Mouse (Mus musculus) megakaryocyte, embryonic 14.5 days (primary cell): ENCODE results near the gene Pmvk. TPM values are rescaled to one million over a fixed set of nuclear protein-coding genes. Genes with fewer than 3 reads are reported as not detected.

Experiments used
- H3K27me3 ChIP-seq: replicated peaks from 2 replicates; pipeline ENCODE3; 2012; ENCODE audit warnings: inconsistent platforms
- H3K36me3 ChIP-seq: replicated peaks from 2 replicates; pipeline ENCODE3; 2012; ENCODE audit warnings: low read length, inconsistent platforms, mixed read lengths
- H3K4me1 ChIP-seq: 2 replicates; pipeline ENCODE4 v1.6.1; 2012; ENCODE audit warnings: inconsistent platforms
- H3K4me3 ChIP-seq: replicated peaks from 2 replicates; pipeline ENCODE3; 2012; ENCODE audit warnings: moderate library complexity, mild to moderate bottlenecking, inconsistent platforms
- H3K9me3 ChIP-seq: 2 replicates; pipeline ENCODE4 v1.6.1; 2012; ENCODE audit warnings: inconsistent platforms
- FLI1 ChIP-seq: IDR thresholded peaks from 2 replicates; pipeline ENCODE4 v1.6.1; 2012; ENCODE audit warnings: low read length, inconsistent platforms, mixed read lengths
- GATA1 ChIP-seq: IDR thresholded peaks from 3 replicates; pipeline ENCODE4 v1.6.1; 2012; ENCODE audit warnings: mixed read lengths, low read length, inconsistent platforms, borderline replicate concordance
- polyA plus RNA-seq: library from polyadenylated mRNA; stranded (reverse); fragments of >175 nt; gene quantifications from 2 replicates; pipeline ENCODE4 v1.2.3, GENCODE M21; 2012; ENCODE audit warnings: low replicate concordance; ENCODE audit not compliant: insufficient read depth

Pmvk gene
- polyA plus RNA-seq, 1 experiment: 35.6 TPM

DNA sequence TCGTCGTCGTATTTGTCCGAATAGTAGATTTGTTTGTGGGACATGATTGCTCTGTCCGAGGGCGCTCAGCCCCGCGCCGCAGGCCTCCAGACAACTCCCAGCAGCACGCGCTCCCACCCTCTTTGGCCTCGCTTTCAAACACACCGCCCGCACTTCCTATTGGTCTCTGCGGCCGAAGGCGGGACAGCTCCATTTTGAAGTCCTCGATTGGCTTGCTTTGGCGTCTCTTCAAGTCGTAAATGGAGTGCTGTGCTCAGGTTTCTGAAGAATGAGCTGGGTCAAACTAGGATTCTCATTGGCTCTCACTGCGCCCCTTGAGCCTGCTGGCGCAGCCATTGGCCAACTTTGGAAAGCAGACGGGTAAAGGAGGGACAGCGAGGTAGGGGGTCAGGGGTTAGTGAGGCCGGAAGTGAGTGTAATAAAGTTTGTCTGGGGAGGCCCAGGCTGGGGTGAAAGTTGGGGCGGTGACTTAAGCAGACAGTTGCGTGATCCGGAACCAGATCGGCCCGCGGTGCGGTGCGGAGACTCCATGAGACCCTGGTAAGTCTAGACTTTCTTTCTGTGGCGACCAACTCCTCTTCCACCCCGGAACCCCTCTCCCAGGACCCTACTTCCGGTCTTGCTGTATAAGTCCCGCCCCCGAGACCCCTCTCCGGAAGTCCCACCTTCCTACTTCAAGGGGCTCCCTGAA, 36.0 kb upstream of the Pmvk start, which contains the start of the genes Cks1b and Shc1:
Gene Cks1b, minus strand, starts transcription at position 214 of the 691 bp plus-strand sequence.
Gene Shc1, plus strand, starts transcription at position 274 of the 691 bp plus-strand sequence.
- peaks cover 3% of the 10 kb centered on the region; the same call in 1 of the 2 replicates for H3K9me3 ChIP-seq
- H3K4me1 ChIP-seq: peaks cover 58% of the 10 kb centered on the region
- peak within 1 kb of the TSS; percentile 95 for H3K4me3 ChIP-seq
- H3K27me3 ChIP-seq: no peaks in the 10 kb centered on the region
- peaks cover 44% of the 10 kb centered on the region for H3K36me3 ChIP-seq
- peak; percentile 58; the same call in 1 of the 2 replicates for TF ChIP-seq FLI1
- no peak for TF ChIP-seq GATA1

DNA sequence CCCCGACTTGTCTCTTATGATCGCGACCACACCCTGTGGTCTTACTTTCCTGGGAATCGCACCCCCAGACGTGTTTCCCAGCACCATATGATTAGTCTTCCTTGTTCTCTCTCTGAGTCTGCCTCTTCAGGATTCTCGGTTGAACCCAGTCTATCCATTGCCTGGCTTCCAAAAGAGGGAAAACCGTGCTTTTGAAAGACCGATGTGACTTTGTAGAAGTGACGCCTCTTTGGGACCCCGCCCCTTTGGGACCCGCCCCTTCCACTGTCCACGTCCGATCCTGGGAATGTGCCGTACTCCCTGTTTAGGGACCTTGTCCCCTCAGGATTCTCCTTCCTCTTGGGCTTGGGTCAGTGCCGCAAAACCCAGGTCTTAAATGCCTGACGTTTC, 35.5 kb upstream of the Pmvk start:
- Histone ChIP-seq H3K36me3 (peaks cover 48% of the 10 kb centered on the region), H3K4me3 (peak overlapping the region; percentile 95), H3K27me3 (no peaks in the 10 kb centered on the region), H3K9me3 (peaks cover 3% of the 10 kb centered on the region; the same call in 1 of the 2 replicates), H3K4me1 (peaks cover 59% of the 10 kb centered on the region)
- no peak for TF ChIP-seq GATA1

DNA sequence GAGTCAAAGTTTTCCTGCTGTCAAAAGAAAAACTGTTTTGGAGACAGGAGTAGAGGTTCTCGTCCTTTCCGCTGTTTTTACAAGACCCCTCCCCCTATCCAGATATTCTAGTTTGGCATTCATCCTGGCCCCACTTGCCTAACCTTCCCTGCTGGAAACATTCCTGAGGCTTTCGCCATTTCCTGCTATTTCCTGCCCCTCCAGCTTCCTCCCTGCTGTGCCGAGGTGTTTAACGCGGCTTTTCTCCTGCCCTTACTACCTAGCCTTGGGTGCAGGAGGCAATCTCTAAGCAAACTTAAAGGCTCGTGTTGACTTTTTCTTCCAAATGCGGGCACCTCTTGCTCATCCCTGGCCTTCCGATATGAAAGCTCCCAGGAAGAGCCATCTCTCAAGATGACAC, 34.8 kb upstream of the Pmvk start:
- Histone ChIP-seq H3K4me1 (peaks cover 64% of the 10 kb centered on the region), H3K9me3 (peaks cover 3% of the 10 kb centered on the region; the same call in 1 of the 2 replicates), H3K27me3 (no peaks in the 10 kb centered on the region), H3K36me3 (peaks cover 48% of the 10 kb centered on the region), H3K4me3 (peak overlapping the region; percentile 95)
- TF ChIP-seq FLI1 (no peak), GATA1 (no peak)

DNA sequence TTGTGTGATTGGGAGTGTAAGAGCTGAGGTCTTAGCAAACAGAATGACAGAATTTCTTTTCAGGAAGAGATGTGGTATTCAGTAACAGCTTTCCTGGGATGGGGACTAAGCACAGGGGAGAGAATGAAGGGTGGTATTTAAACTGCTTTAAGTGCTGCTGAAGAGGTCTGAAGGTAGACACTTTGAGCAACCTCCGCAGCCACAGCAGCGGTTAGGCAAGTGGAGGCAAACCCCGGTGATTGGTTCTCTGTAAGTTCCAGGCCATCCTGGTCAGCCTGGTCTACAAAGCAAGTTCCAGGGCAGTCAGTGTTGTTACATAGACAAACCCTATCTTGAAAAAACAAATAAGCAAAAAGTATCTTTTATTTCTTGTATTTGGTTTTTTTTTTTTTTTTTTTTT, 34.4 kb upstream of the Pmvk start:
- Histone ChIP-seq H3K27me3 (no peaks in the 10 kb centered on the region), H3K36me3 (peaks cover 48% of the 10 kb centered on the region), H3K4me1 (peaks cover 67% of the 10 kb centered on the region), H3K9me3 (no peaks in the 10 kb centered on the region), H3K4me3 (peak overlapping the region; percentile 95)
- no peak for TF ChIP-seq FLI1
- TF ChIP-seq GATA1: no peak

DNA sequence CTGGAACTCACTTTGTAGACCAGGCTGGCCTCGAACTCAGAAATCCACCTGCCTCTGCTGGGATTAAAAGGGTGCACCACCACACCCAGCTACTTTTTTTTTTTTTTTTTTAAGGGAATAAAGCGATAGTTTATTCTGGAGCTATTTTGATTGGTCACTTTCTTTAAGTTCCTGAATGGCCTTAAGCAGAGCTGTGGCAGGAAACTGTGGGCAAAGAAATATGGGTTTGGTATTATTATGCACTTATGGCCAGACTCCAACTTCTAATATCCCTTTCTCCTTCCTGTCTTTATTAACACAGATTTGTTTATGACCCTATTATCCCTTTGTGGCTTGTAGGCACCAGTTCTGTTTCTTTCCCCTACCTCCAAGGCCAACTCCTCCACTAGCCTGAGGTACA, 33.9 kb upstream of the Pmvk start:
- H3K4me3 ChIP-seq: peak overlapping the region; percentile 91
- H3K36me3 ChIP-seq: peaks cover 49% of the 10 kb centered on the region
- peaks cover 67% of the 10 kb centered on the region for H3K4me1 ChIP-seq

DNA sequence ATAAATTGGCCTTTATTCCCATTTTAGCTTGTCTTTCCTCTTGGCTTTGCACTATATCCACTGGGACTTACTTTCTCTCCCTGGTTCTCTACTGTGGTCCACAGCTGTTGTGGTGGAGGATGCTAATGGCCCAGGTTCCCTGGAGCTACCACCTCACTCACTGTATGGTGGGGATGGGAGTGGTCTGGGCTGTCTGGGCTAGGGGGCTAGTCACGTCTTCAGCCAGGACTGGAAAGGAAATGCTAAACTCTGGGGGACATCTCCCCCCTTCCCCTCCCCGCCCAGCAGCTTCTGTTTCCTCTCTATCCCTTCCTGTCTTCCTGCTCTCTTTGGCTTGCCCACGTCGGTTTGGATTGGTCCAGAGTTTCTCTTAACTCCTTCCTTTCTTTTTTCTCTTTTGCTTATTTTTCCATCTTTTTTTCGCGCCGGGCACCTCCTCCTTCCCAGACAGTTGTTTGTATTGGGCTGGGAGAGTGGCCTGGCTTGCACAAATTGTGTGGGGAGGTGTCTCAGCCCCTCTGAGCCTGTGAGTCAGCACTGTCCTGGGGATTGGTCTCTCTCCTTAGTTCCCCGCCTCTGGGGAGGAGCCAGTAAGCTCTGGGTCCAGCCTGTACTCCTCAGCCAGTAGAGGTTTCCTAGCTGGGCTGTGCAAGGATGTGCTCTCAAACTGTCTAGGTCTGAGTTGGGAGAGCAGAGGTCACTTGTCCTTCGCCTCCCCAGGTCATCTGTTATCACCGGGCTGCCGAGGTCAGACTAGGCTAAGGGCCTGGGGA, 33.2 kb upstream of the Pmvk start:
- no peak for TF ChIP-seq FLI1
- no peak for TF ChIP-seq GATA1
- H3K4me1 ChIP-seq: peaks cover 64% of the 10 kb centered on the region
- no peaks in the 10 kb centered on the region for H3K27me3 ChIP-seq
- peak overlapping the region; percentile 91 for H3K4me3 ChIP-seq
- H3K9me3 ChIP-seq: no peaks in the 10 kb centered on the region
- H3K36me3 ChIP-seq: peaks cover 50% of the 10 kb centered on the region

More for the DNA sequence above, 33.9 kb upstream of the Pmvk start:
- Histone ChIP-seq H3K27me3 (no peaks in the 10 kb centered on the region), H3K9me3 (no peaks in the 10 kb centered on the region)
- TF ChIP-seq FLI1 (no peak), GATA1 (no peak)

DNA sequence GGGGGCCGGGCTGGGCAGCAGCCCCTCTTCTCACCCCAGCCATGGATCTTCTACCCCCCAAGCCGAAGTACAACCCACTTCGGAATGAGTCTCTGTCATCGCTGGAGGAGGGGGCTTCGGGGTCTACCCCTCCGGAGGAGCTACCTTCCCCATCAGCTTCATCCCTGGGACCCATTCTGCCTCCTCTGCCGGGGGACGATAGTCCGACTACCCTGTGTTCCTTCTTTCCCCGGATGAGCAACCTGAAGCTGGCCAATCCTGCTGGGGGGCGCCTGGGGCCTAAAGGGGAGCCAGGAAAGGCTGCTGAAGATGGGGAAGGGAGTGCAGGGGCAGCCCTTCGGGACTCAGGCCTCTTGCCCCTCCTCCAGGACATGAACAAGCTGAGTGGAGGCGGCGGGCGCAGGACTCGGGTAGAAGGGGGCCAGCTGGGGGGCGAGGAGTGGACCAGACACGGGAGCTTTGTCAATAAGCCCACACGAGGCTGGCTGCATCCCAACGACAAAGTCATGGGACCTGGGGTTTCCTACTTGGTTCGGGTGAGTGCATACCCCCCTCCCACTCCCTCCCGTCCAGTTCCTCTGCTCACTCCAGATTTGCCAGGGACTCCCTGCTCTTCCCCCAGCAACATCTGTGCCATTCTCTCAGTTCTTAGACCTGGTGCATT, 32.4 kb upstream of the Pmvk start:
- peaks cover 56% of the 10 kb centered on the region for H3K4me1 ChIP-seq
- H3K36me3 ChIP-seq: peaks cover 54% of the 10 kb centered on the region
- peak overlapping the region; percentile 91 for H3K4me3 ChIP-seq
- H3K27me3 ChIP-seq: no peaks in the 10 kb centered on the region
- no peaks in the 10 kb centered on the region for H3K9me3 ChIP-seq
- TF ChIP-seq GATA1 (no peak), FLI1 (no peak)

DNA sequence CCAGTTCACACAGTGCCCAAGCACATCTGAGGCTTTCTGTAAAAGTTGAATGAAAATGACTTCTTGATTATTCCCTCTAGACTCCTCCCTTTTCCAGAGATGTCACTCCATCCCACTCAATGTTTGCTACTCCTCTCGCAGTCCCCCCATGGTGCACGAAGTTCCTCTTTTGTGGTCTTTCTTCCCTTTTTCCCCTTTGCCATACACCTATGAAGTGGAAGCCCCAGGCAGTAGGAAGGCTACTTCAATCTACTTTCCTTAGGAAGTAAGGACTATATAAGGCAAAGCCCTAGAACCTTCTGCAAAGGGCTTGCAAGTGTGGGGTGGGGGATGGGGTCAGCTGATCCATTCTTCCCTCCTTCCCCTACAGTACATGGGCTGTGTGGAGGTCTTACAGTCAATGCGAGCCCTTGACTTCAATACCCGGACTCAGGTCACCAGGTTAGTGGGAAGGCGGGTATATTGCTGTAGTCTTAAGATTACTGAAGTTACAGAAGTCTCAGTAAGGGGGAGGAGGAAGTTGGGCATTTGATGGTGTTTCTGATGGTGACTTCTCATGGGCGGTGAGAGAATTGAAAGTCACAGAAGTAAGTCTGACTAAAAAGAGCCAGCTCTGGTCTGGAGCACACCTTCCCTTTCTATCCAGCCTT, 31.7 kb upstream of the Pmvk start:
- Histone ChIP-seq H3K27me3 (no peaks in the 10 kb centered on the region), H3K4me3 (no peak overlapping the region), H3K9me3 (no peaks in the 10 kb centered on the region), H3K4me1 (peaks cover 53% of the 10 kb centered on the region), H3K36me3 (peaks cover 61% of the 10 kb centered on the region)
- TF ChIP-seq GATA1 (no peak), FLI1 (no peak)

DNA sequence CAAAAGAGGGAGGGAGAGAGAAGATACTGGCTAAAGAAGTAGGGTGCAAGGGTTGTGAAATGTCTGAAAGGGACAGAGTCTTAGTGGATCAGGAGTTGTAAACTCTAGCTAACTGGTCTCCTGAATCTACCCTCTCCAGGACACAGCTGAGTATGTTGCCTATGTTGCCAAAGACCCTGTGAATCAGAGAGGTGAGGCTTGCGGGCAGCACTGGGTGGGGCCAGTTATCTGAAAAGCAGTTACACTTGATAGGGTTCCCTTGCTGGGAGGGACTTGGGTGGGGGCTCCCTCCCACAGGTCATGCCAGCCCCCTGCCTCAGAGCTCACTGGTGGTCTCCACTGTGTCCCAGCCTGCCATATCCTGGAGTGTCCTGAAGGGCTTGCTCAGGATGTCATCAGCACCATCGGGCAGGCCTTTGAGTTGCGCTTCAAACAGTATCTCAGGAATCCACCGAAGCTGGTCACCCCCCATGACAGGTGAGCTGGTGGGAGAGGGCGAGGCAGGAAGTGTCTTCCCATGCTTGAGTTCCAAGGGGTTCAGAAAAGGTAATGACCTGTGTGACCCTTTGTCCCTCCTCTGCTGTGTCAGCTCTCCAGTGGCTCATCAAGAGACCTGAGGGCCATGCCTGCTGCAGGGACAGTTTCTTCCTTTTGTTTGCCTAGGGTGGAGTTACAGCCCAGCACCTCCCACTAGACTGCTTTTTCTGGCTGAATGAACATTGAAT, 29.8 kb upstream of the Pmvk start:
- peaks cover 49% of the 10 kb centered on the region for H3K4me1 ChIP-seq

More for the DNA sequence above, 29.8 kb upstream of the Pmvk start:
- Histone ChIP-seq H3K36me3 (peaks cover 71% of the 10 kb centered on the region), H3K27me3 (no peaks in the 10 kb centered on the region), H3K9me3 (no peaks in the 10 kb centered on the region), H3K4me3 (no peak overlapping the region)
- no peak for TF ChIP-seq FLI1
